Mouse (Mus musculus) CD4-positive, CD25-positive, alpha-beta regulatory T cell, adult 4 months (primary cell): Measurements from ENCODE around the gene Fst. TPM values are rescaled to one million over a fixed set of nuclear protein-coding genes. Genes with fewer than 3 reads are reported as not detected.

ENCODE experiments used
- ATAC-seq: one replicate; pipeline ENCODE4 v1.8.0; 2017
- polyA plus RNA-seq, 2 experiments: library from polyadenylated mRNA; unstranded; fragments of 100-300 nt; shearing (Covaris generic); gene quantifications; one replicate each; pipeline ENCODE4 v1.2.1; 2017

Gene Fst
- polyA plus RNA-seq, 2 experiments from 2014 or later, result 0.26 TPM; not detected in 1

GRCm38 (mm10) chr13:114412326-114412725, 46.4 kb downstream of the Fst start:
- no peak for ATAC-seq

- no peak for ATAC-seq
These were observed 51.9 kb downstream of the Fst start for GRCm38 (mm10) chr13:114406866-114407265.

- no peak for ATAC-seq
These were observed 52.3 kb downstream of the Fst start for GRCm38 (mm10) chr13:114406424-114406823.

- no peak for ATAC-seq
These were observed 53.5 kb downstream of the Fst start for GRCm38 (mm10) chr13:114405100-114405715.

Other genes with a start within 250 kb of the Fst start
- gene Ndufs4, start 70.7 kb downstream of the Fst start, polyA plus RNA-seq, result 100 to 1,000 TPM; 159 to 188 TPM